In the genomic region with DNA sequence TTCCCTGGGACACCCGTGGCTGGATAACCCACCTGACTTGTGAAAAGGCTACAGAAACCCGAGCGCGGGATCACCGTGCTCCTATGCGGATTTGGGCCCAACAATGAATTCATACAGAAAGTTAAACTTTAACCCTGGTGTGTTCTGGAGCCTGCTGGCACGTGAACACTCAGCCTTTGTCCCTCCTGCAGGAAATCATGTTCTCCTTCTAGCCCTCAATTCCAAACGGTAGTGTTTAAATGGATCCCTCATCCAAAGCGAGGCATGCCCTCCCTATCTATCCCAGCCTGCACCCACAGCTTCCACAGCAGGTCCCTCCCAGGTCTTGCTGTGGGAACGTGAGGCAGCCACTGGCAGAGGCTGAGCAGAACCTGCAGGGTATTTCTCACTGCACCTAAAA, we compare ENCODE assay signal across 15 mouse cellular contexts. TPM values are rescaled to one million over a fixed set of nuclear protein-coding genes. Genes with fewer than 3 reads are reported as not detected.
A peak's percentile ranks its signal among the peaks of the same experiment; 100 is the strongest.
DNase-seq lines count a peak whose midpoint lies in the region; ATAC-seq and TF ChIP-seq lines count a peak whose summit lies in the region.
"Had no signal": no experiment of that assay in that cellular context is flagged by ENCODE, and none has a peak within 500 bp of the region (broad histone marks: within the 10 kb centered on the region; RNA-seq: fewer than 3 reads in every experiment).

No protein-coding gene starts in this region.

- peaks cover 2% of the 10 kb centered on the region for H3K4me1 ChIP-seq in liver, adult 2 months (ENCODE audit: control insufficient read depth, insufficient read depth, low read length)
- H3K4me1 ChIP-seq in liver, embryonic 11.5 days (replicated peaks; ENCODE audit: control insufficient read depth, insufficient read depth, low read length): no peaks in the 10 kb centered on the region
- H3K4me1 ChIP-seq in intestine, embryonic 14.5 days (replicated peaks; ENCODE audit: control insufficient read depth, insufficient read depth, low read length): peaks cover 3% of the 10 kb centered on the region; the same call in 1 of the 2 replicates
- 0 out of 2 replicates have a peak, but pooled peaks cover 5% of the 10 kb centered on the region for H3K4me1 ChIP-seq in kidney, embryonic 15.5 days

- peaks cover 3% of the 10 kb centered on the region; the same call in 1 of the 2 replicates for H3K36me3 ChIP-seq in liver, adult 2 months (ENCODE audit: control insufficient read depth, insufficient read depth, low read length)
- H3K36me3 ChIP-seq in liver, embryonic 11.5 days (ENCODE audit: control insufficient read depth, insufficient read depth, low read length): no peaks in the 10 kb centered on the region
- peaks cover 7% of the 10 kb centered on the region; the same call in 1 of the 2 replicates for H3K36me3 ChIP-seq in intestine, embryonic 14.5 days (ENCODE audit: control insufficient read depth, insufficient read depth, low read length)
- H3K36me3 ChIP-seq in kidney, embryonic 15.5 days: peaks cover 16% of the 10 kb centered on the region; the same call in 1 of the 2 replicates

- no peaks in the 10 kb centered on the region for H3K9me3 ChIP-seq in liver, embryonic 11.5 days (ENCODE audit: control insufficient read depth, low read length)
- H3K9me3 ChIP-seq in intestine, embryonic 14.5 days (ENCODE audit: control insufficient read depth, low read length): no peaks in the 10 kb centered on the region
- no peaks in the 10 kb centered on the region for H3K9me3 ChIP-seq in kidney, embryonic 15.5 days (replicated peaks)
- H3K9me3 ChIP-seq: embryonic facial prominence, embryonic 12.5 days; hindbrain, embryonic 12.5 days had no signal

- DNase-seq in liver, adult 2 months (ENCODE audit: extremely low read depth, low read depth, low spot score): peak; percentile 81
- no peak for DNase-seq in liver, embryonic 11.5 days (ENCODE audit: low spot score)
- DNase-seq in intestine, embryonic 14.5 days (ENCODE audit: low spot score): peak; percentile 51
- DNase-seq in left cerebral cortex, adult 2 months (ENCODE audit: extremely low spot score in 1 of 2, low spot score in 2 of 2): no peak
- DNase-seq in layer of hippocampus, postnatal 10 days (ENCODE audit: low spot score in 2 of 2): no peak
- no peak for DNase-seq in spleen, adult 18-20 months
- DNase-seq: adrenal gland, postnatal 25 days; cerebellum, adult 18-20 months; layer of hippocampus, postnatal 36 days had no signal

- H3K4me2 ChIP-seq in liver, embryonic 11.5 days: no peak overlapping the region
- no peak overlapping the region for H3K4me2 ChIP-seq in intestine, embryonic 14.5 days (ENCODE audit: low read length)
- no peak overlapping the region for H3K4me2 ChIP-seq in kidney, embryonic 15.5 days
- H3K4me2 ChIP-seq: embryonic facial prominence, embryonic 12.5 days; hindbrain, embryonic 12.5 days had no signal

- no peaks in the 10 kb centered on the region for H3K79me2 ChIP-seq in liver, adult 2 months (ENCODE audit: control insufficient read depth, insufficient read depth, low read length)

- ATAC-seq in liver, embryonic 11.5 days (replicated peaks; ENCODE audit: low FRiP score): no peak
- ATAC-seq in intestine, embryonic 14.5 days (replicated peaks; ENCODE audit: low FRiP score, low TSS enrichment, low read depth): peak; percentile 60
- ATAC-seq in kidney, embryonic 15.5 days (replicated peaks; ENCODE audit: low FRiP score): peak; percentile 69
- ATAC-seq in megakaryocyte-erythroid progenitor cell, adult 5-6 weeks (replicated peaks; ENCODE audit: low FRiP score, low TSS enrichment, poor library complexity, severe bottlenecking): 0 out of 2 replicates have a peak, but pooled peaks have one; percentile 18
- ATAC-seq: lung, postnatal 0 days; Patski had no signal

- no peak overlapping the region for H3K4me3 ChIP-seq in liver, adult 2 months (ENCODE audit: insufficient read depth, low read depth, low read length)
- no peak overlapping the region for H3K4me3 ChIP-seq in liver, embryonic 11.5 days (ENCODE audit: low read depth, low read length)
- H3K4me3 ChIP-seq in intestine, embryonic 14.5 days (ENCODE audit: low read depth, low read length): no peak overlapping the region
- no peak overlapping the region for H3K4me3 ChIP-seq in kidney, embryonic 15.5 days (replicated peaks)
- no peak overlapping the region for H3K4me3 ChIP-seq in left cerebral cortex, adult 2 months
- H3K4me3 ChIP-seq: embryonic facial prominence, embryonic 12.5 days; hindbrain, embryonic 12.5 days had no signal

- WGBS in liver, adult 2 months: 19% methylated on average over 10 of the region's 10 CpGs
- WGBS in liver, embryonic 11.5 days: 78% methylated on average over 10 of the region's 10 CpGs
- 57% methylated on average over 10 of the region's 10 CpGs for WGBS in intestine, embryonic 14.5 days
- 68% methylated on average over 10 of the region's 10 CpGs for WGBS in kidney, embryonic 15.5 days

- no peak overlapping the region for H3K27ac ChIP-seq in liver, adult 2 months (replicated peaks; ENCODE audit: insufficient read depth, low read depth, low read length)
- no peak overlapping the region for H3K27ac ChIP-seq in liver, embryonic 11.5 days (ENCODE audit: low read depth, low read length)
- peak overlapping the region; percentile 33; the same call in 1 of the 2 replicates for H3K27ac ChIP-seq in intestine, embryonic 14.5 days (ENCODE audit: low read depth)
- peak overlapping the region; percentile 71 for H3K27ac ChIP-seq in kidney, embryonic 15.5 days
- H3K27ac ChIP-seq in left cerebral cortex, adult 2 months: no peak overlapping the region
- H3K27ac ChIP-seq: embryonic facial prominence, embryonic 12.5 days; hindbrain, embryonic 12.5 days had no signal

- H3K9ac ChIP-seq in liver, adult 2 months (ENCODE audit: low read depth, low read length): no peak overlapping the region
- no peak overlapping the region for H3K9ac ChIP-seq in liver, embryonic 11.5 days (ENCODE audit: low read depth, low read length)
- no peak overlapping the region for H3K9ac ChIP-seq in intestine, embryonic 14.5 days (ENCODE audit: low read length)
- H3K9ac ChIP-seq in kidney, embryonic 15.5 days: no peak overlapping the region
- H3K9ac ChIP-seq: embryonic facial prominence, embryonic 12.5 days; hindbrain, embryonic 12.5 days had no signal

- intact Hi-C loops in left cerebral cortex, adult 2 months (cut with DNase I): no loop called here

- TF ChIP-seq POLR2A in liver, adult 2 months (IDR thresholded peaks at IDR 0.05; ENCODE audit: extremely low read depth, insufficient read depth, low read length): no peak

- TF ChIP-seq CTCF in liver, adult 2 months (IDR thresholded peaks at IDR 0.05; ENCODE audit: low read depth, low read length): no peak
- no peak for TF ChIP-seq CTCF in left cerebral cortex, adult 2 months (IDR thresholded peaks at IDR 0.05)

- H3K27me3 ChIP-seq in liver, adult 2 months (ENCODE audit: control insufficient read depth, insufficient read depth, low read length): no peaks in the 10 kb centered on the region
- H3K27me3 ChIP-seq in liver, embryonic 11.5 days (replicated peaks; ENCODE audit: control insufficient read depth, insufficient read depth, low read length): no peaks in the 10 kb centered on the region
- no peaks in the 10 kb centered on the region for H3K27me3 ChIP-seq in intestine, embryonic 14.5 days (replicated peaks; ENCODE audit: control insufficient read depth, insufficient read depth, low read length)
- no peaks in the 10 kb centered on the region for H3K27me3 ChIP-seq in kidney, embryonic 15.5 days
- H3K27me3 ChIP-seq: embryonic facial prominence, embryonic 12.5 days; hindbrain, embryonic 12.5 days; Patski had no signal

RNA-seq across cellular contexts. Expression of gene Angptl1, which starts 30.0 kb away (rescaled TPM):
- 0.13 and 0.37 TPM in 2 replicates for total RNA-seq in liver, adult 2 months (2014; rRNA removed)
- 0.16 and 0.21 TPM in 2 replicates for polyA plus RNA-seq in liver, adult 2 months (2012; rRNA removed)
- polyA plus RNA-seq in liver, embryonic 11.5 days (2014; fragmentation: Nextera tagmentation; extraction: Ambion mirVana): 0.92 and 1.1 TPM in 2 replicates
- 38.7 and 45.9 TPM in 2 replicates for polyA plus RNA-seq in intestine, embryonic 14.5 days (2014; fragmentation: Nextera tagmentation; extraction: Ambion mirVana)
- polyA plus RNA-seq in kidney, embryonic 15.5 days (2015; fragmentation: Nextera tagmentation; extraction: Ambion mirVana): 2.1 and 3.2 TPM in 2 replicates
- not detected in 2 replicates for total RNA-seq in megakaryocyte-erythroid progenitor cell, adult 5-6 weeks (2014; fragmentation: Nextera tagmentation)
- not detected in 2 replicates for total RNA-seq in megakaryocyte-erythroid progenitor cell, adult 5-6 weeks (2017)
- under 1 TPM; 0.42 to 0.68 TPM for total RNA-seq in left cerebral cortex, adult 2 months (2021)
- total RNA-seq in layer of hippocampus, postnatal 10 days (2021): 1 to 10 TPM in 1 of 2 experiments, under 1 TPM in 1; 0.49 to 1.1 TPM

Comparison
In these comparisons a context has a peak if more than half of its experiments do, and no peak if none do; other contexts are left out.
1. DNase-seq: peak in liver, adult 2 months (single experiment) and intestine, embryonic 14.5 days (single experiment); none in liver, embryonic 11.5 days (single experiment), left cerebral cortex, adult 2 months (0 of 2), layer of hippocampus, postnatal 10 days (0 of 2) and spleen, adult 18-20 months (0 of 2).
2. H3K27ac ChIP-seq: peak in intestine, embryonic 14.5 days (single experiment) and kidney, embryonic 15.5 days (single experiment); none in liver, adult 2 months (single experiment), liver, embryonic 11.5 days (single experiment) and left cerebral cortex, adult 2 months (single experiment).